Mouse (Mus musculus) erythroblast, embryonic 14.5 days (primary cell): ENCODE measurements around the gene Gng7.

ENCODE experiments used
- GATA1 ChIP-seq: IDR thresholded peaks from 2 replicates; pipeline ENCODE4 v1.6.1; 2012; ENCODE audit warnings: low read length, inconsistent platforms, mixed read lengths
- TAL1 ChIP-seq: IDR thresholded peaks from 3 replicates; pipeline ENCODE4 v1.6.1; 2012; ENCODE audit warnings: low read length, inconsistent platforms, mixed read lengths

- no peak for TF ChIP-seq GATA1
- TF ChIP-seq TAL1: no peak
Measured at GRCm38 (mm10) chr10:81052577-81052976, 37.8 kb upstream of the Gng7 start.
